Mouse (Mus musculus): ENCODE results near the gene Hist1h1c. TPM values are rescaled to one million over a fixed set of nuclear protein-coding genes. Genes with fewer than 3 reads are reported as not detected.
"Not testable (repeated sequence)": the region's sequence is repeated elsewhere in the genome, so short reads cannot be mapped to it uniquely, and the experiment has no call there.

Hist1h1c gene
- polyA plus RNA-seq, 1 experiment from 2014 or later, result 28.3 TPM

DNA sequence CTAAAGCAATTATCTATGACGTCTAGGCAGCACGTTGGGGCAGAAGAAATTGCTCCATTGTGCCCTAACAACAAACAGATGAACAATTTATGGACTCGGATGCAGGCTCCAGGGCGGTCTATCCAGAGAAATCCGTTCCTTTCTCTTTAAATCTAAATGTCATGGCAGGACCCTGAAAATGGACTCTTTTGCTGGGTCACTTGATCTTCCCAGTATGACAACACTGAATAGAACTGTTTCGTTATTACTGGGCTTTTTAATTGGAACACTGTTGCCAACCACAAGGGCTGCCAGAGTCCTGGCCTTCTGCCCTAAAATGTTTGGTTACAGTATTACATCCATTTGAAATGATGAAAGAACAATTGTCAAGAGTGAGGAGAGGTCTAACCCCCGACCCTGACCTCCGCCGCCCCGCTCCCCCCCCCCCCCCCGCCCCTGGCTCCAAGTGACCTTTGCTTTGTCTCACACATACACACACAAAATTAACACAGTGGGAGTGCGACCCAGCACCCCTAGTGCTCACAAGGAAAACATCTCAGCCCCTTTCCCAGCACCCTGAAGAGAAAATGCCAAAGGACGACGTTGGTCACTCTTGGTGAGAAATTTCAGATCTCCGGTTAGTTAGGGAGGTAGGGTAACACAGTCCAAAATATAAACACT, 28.8 kb upstream of the Hist1h1c start:
- H3K4me1 ChIP-seq (ENCODE audit: insufficient read depth, low read length), result peaks cover 7% of the 10 kb centered on the region; the same call in 1 of the 2 replicates
- no peaks in the 10 kb centered on the region for H3K27me3 ChIP-seq (ENCODE audit: insufficient read depth, low read length)
- no peaks in the 10 kb centered on the region for H3K9me3 ChIP-seq (ENCODE audit: low read length)
- H3K27ac ChIP-seq (ENCODE audit: low read length), result no peak overlapping the region
- peak overlapping the region; percentile 67 for H3K9ac ChIP-seq (replicated peaks; ENCODE audit: low read length)
- WGBS, result 26% methylated on average over 13 of the region's 15 CpGs
- H3K36me3 ChIP-seq (ENCODE audit: insufficient read depth, low read length), result no peaks in the 10 kb centered on the region
- ATAC-seq (ENCODE audit: low FRiP score, low TSS enrichment), result no peak
- H3K4me3 ChIP-seq (ENCODE audit: low read length), result peak overlapping the region; percentile 50
- H3K4me2 ChIP-seq (replicated peaks; ENCODE audit: low read depth, low read length), result peak overlapping the region; percentile 69

DNA sequence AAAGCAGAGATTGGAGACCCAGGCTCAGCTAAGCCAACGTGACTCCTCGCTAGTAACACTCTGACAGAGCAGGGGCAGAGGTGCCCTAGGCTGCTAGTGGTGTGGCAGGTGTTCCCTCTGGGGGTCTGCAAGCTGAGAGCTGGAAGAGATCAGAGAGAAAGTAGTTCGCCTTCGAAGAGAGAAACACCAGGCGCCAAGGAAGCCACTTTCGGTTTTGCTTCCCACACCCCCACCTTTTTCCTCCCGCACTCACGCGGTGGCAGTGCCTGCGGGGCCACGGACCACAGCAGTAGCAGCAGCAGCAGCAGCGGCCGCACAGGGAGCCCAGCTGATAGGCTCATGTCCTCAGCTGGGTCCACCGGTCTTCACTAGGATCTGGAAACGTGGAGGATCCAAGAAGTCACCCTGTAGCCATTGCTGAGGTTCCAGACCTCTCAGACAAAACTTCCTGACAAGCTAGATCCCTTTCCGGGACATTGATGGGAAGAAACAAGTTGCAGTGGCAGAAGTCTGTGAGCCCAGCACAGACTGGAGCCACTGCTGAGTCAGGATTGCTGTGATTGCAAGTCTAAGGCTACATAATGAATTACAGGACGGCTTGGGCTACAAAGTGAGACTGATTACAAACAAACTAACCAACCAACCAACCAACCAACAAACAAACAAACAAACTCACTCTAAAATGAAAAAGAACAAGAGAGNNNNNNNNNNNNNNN, 28.1 kb upstream of the Hist1h1c start, which contains the start of gene Hfe:
TSS of gene Hfe (minus strand) at position 481 of the 716 bp plus-strand sequence.
- ATAC-seq (ENCODE audit: low FRiP score, low TSS enrichment), result peak; percentile 78
- 1% methylated on average over 17 of the region's 17 CpGs for WGBS

DNA sequence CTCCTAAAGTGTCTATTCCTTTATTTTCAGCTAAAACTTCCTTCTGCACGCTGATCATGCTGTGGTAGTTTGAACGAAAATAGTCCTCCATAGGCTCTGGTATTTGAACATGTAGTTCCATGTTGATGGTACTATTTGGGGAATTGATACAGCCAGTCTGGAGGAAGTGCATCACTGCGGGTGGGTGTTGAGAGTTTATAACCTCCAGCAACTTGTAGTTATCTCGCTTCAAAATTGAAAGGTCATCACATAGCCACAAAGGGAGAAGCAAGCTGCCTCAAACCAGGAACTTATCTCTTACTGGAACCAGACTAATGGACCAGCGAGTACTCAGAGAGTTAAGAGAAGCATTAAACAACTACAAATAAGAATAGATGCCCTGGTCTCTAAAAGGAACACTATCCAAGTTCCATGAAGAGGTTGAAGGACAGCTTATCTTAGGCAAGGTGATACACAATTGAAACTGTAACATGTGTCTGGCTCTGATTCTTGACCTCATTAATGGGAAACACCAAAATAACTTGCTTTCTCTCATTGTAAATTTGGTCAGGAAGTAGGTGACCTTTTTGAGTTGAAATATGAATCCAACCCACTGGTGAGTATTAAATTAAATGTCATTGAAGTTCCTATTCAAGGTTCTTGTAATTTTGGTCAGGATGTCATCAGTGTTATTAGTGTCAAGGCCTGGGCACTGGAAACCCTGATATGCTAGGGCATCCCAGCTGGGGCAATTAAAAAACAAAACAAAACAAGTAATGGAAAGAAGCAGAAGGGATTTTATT, 22.2 kb upstream of the Hist1h1c start:
- H3K4me1 ChIP-seq (ENCODE audit: insufficient read depth, low read length), result no peaks in the 10 kb centered on the region

More for the DNA sequence above, 28.1 kb upstream of the Hist1h1c start, which contains the start of gene Hfe:
- Histone ChIP-seq H3K9me3 (ENCODE audit: low read length) (no peaks in the 10 kb centered on the region), H3K27me3 (ENCODE audit: insufficient read depth, low read length) (no peaks in the 10 kb centered on the region), H3K4me2 (replicated peaks; ENCODE audit: low read depth, low read length) (peak within 1 kb of the TSS; percentile 69), H3K4me1 (ENCODE audit: insufficient read depth, low read length) (peaks cover 7% of the 10 kb centered on the region; the same call in 1 of the 2 replicates), H3K27ac (ENCODE audit: low read length) (no peak within 1 kb of the TSS; the same call in 1 of the 2 replicates), H3K9ac (replicated peaks; ENCODE audit: low read length) (peak within 1 kb of the TSS; percentile 67), H3K36me3 (ENCODE audit: insufficient read depth, low read length) (no peaks in the 10 kb centered on the region), H3K4me3 (ENCODE audit: low read length) (peak within 1 kb of the TSS; percentile 50)

DNA sequence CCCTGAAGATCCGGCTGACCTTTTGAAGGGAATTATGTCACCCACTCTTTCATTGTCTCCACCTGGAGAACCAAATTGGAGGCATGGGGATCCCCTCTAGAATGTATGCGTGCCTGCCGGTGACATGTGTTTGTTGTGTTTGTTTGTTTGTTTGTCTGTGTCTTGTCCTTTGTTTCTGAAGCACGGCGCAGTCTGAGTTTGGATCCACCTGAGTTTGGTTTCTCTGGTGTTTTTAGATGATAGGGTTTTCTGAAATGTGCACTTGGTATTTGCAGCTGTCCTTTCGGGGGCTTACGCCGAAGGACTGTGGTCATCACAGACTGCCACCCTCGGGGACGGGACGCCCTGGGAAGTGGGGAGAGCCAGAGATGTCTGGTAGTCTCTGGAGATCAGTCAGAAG, 21.4 kb upstream of the Hist1h1c start:
- no peak overlapping the region for H3K9ac ChIP-seq (replicated peaks; ENCODE audit: low read length)
- no peaks in the 10 kb centered on the region for H3K36me3 ChIP-seq (ENCODE audit: insufficient read depth, low read length)
- H3K4me3 ChIP-seq (ENCODE audit: low read length), result no peak overlapping the region
- no peaks in the 10 kb centered on the region for H3K27me3 ChIP-seq (ENCODE audit: insufficient read depth, low read length)
- no peaks in the 10 kb centered on the region for H3K4me1 ChIP-seq (ENCODE audit: insufficient read depth, low read length)
- H3K9me3 ChIP-seq (ENCODE audit: low read length), result no peaks in the 10 kb centered on the region
- 55% methylated on average over 11 of the region's 11 CpGs for WGBS
- no peak for ATAC-seq (ENCODE audit: low FRiP score, low TSS enrichment)
- H3K4me2 ChIP-seq (replicated peaks; ENCODE audit: low read depth, low read length), result no peak overlapping the region
- H3K27ac ChIP-seq (ENCODE audit: low read length), result no peak overlapping the region

More for the DNA sequence above, 22.2 kb upstream of the Hist1h1c start:
- H3K27me3 ChIP-seq (ENCODE audit: insufficient read depth, low read length), result no peaks in the 10 kb centered on the region
- no peak for ATAC-seq (ENCODE audit: low FRiP score, low TSS enrichment)
- no peak overlapping the region for H3K4me2 ChIP-seq (replicated peaks; ENCODE audit: low read depth, low read length)
- no peak overlapping the region for H3K9ac ChIP-seq (replicated peaks; ENCODE audit: low read length)
- no peaks in the 10 kb centered on the region for H3K36me3 ChIP-seq (ENCODE audit: insufficient read depth, low read length)
- no peak overlapping the region for H3K4me3 ChIP-seq (ENCODE audit: low read length)
- 87% methylated on average over 5 of the region's 5 CpGs for WGBS
- H3K27ac ChIP-seq (ENCODE audit: low read length), result no peak overlapping the region
- H3K9me3 ChIP-seq (ENCODE audit: low read length), result no peaks in the 10 kb centered on the region

DNA sequence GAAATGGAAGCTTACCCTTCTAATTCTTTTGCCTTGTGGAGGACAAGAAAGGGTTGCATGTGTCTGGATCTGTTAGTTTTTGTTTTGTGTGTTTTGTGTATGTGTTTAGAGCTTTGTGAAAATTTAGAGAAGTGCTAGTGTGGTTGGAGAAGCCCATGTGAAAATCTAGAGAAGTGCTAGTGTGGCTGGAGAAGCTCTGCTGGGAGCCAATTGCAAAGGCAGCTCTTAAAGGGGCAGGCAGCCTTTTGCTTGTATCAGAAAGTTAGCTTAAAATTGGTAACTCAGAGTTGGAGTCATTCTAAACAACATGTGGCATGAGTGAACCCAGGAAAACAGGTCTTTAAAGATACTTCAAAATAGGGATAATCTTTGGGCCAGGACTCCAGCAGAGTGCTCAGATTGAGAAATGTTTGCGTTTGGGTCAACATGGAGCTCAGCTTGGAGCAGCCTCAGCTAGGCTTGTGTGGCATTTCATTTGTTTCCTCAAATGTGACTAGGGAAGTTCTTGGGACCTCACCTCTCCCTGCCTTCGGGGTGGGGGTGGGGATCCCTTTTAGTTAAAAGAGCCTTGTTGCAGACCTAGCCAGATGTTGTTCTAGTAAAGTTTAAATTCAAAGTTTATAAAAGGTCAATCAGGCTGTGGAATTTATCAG, 20.9 kb upstream of the Hist1h1c start:
- not testable (repeated sequence) for H3K4me2 ChIP-seq (replicated peaks; ENCODE audit: low read depth, low read length); H3K4me3 ChIP-seq (ENCODE audit: low read length); H3K9ac ChIP-seq (replicated peaks; ENCODE audit: low read length); H3K9me3 ChIP-seq (ENCODE audit: low read length); H3K4me1 ChIP-seq (ENCODE audit: insufficient read depth, low read length); H3K27ac ChIP-seq (ENCODE audit: low read length); ATAC-seq (ENCODE audit: low FRiP score, low TSS enrichment); H3K36me3 ChIP-seq (ENCODE audit: insufficient read depth, low read length); H3K27me3 ChIP-seq (ENCODE audit: insufficient read depth, low read length)
- 28% methylated on average over 2 of the region's 2 CpGs for WGBS

DNA sequence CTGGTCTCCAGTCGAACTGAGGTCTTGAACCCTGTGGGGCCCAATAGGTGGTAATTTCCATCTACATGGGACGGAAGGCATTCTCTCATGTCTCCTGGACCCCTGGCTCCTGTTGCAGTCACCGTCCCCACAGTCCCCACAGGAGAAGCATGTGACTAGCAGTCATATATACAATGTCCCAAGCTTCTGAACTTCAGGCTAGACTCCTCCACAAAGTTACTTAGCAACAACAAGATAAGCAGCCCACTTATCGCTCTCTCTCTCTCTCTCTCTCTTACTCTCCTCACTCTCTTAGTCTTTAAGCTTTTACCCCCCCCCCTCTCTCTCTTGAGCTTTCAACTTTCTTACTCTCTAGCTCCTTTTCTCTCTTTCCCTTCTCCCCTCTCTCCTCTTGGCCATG, 14.4 kb upstream of the Hist1h1c start:
- Histone ChIP-seq H3K4me3 (ENCODE audit: low read length) (no peak overlapping the region), H3K4me1 (ENCODE audit: insufficient read depth, low read length) (no peaks in the 10 kb centered on the region), H3K4me2 (replicated peaks; ENCODE audit: low read depth, low read length) (no peak overlapping the region), H3K9ac (replicated peaks; ENCODE audit: low read length) (no peak overlapping the region), H3K27me3 (ENCODE audit: insufficient read depth, low read length) (no peaks in the 10 kb centered on the region), H3K9me3 (ENCODE audit: low read length) (no peaks in the 10 kb centered on the region), H3K36me3 (ENCODE audit: insufficient read depth, low read length) (no peaks in the 10 kb centered on the region), H3K27ac (ENCODE audit: low read length) (no peak overlapping the region)
- WGBS, result 81% methylated on average over 4 of the region's 4 CpGs
- no peak for ATAC-seq (ENCODE audit: low FRiP score, low TSS enrichment)

DNA sequence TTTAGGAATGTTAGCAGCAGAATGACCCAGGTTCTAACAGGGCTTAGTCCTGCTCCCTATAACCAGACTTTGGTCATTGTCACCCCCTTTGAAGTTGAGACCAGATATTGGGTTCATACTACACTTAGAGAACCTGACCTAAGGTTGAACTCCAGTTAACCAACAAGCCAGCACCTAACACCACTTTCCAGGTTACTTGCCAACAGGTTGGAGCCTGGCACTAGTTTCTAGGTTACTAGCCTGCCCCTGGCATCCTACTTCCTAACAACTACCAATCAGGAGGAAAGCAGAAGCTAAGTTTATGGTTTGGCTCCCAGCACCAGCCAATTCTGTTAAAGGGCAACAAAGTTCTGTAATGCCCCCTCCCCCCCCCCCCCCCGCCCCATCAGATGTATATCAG, 13.4 kb upstream of the Hist1h1c start:
- H3K4me1 ChIP-seq (ENCODE audit: insufficient read depth, low read length), result no peaks in the 10 kb centered on the region
- WGBS, result no CpG with 5 or more reads among the region's 1 CpGs
- ATAC-seq (ENCODE audit: low FRiP score, low TSS enrichment), result no peak
- H3K9me3 ChIP-seq (ENCODE audit: low read length), result no peaks in the 10 kb centered on the region
- H3K27me3 ChIP-seq (ENCODE audit: insufficient read depth, low read length), result no peaks in the 10 kb centered on the region
- no peak overlapping the region for H3K27ac ChIP-seq (ENCODE audit: low read length)
- H3K4me3 ChIP-seq (ENCODE audit: low read length), result no peak overlapping the region
- H3K36me3 ChIP-seq (ENCODE audit: insufficient read depth, low read length), result no peaks in the 10 kb centered on the region
- H3K4me2 ChIP-seq (replicated peaks; ENCODE audit: low read depth, low read length), result no peak overlapping the region
- no peak overlapping the region for H3K9ac ChIP-seq (replicated peaks; ENCODE audit: low read length)

DNA sequence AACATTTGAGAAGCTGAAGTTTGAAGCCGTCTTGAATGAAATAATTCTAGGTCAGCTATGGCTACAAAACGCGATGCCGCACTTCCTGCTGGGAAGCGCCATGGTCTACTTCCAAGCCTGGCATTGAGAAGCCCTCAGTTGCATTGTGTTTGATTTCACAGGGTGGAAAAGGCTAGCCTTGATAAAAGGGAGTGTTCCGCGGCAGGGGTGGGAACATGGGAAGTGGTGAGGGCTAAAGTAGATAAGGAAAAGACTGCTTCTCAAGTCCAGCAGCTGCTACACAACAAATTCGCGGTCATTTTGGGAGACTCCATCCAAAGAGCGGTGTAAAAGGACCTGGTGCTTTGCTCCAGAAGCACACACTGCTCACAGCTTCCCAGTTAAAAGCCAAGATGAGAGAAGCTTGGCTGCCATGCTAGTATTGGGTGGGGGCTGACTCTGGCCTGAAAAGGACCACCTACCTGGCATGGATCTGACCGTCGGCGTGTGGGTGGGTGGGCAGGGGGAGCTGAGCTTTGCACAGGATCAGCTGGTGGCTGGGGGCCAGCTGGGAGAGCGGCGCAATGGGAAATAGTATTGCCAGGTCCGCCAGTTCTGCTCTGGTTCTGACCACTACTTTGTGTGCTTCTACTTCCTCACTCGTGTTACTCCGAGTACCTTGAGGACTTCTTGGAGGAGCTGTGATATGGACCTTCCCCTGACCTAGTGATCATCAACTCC, 10.0 kb upstream of the Hist1h1c start:
- Histone ChIP-seq H3K4me2 (replicated peaks; ENCODE audit: low read depth, low read length) (no peak overlapping the region), H3K4me1 (ENCODE audit: insufficient read depth, low read length) (peaks cover 3% of the 10 kb centered on the region; the same call in 1 of the 2 replicates), H3K27ac (ENCODE audit: low read length) (no peak overlapping the region), H3K9ac (replicated peaks; ENCODE audit: low read length) (no peak overlapping the region), H3K9me3 (ENCODE audit: low read length) (no peaks in the 10 kb centered on the region), H3K27me3 (ENCODE audit: insufficient read depth, low read length) (no peaks in the 10 kb centered on the region), H3K4me3 (ENCODE audit: low read length) (no peak overlapping the region), H3K36me3 (ENCODE audit: insufficient read depth, low read length) (no peaks in the 10 kb centered on the region)
- no peak for ATAC-seq (ENCODE audit: low FRiP score, low TSS enrichment)
- 92% methylated on average over 18 of the region's 18 CpGs for WGBS

DNA sequence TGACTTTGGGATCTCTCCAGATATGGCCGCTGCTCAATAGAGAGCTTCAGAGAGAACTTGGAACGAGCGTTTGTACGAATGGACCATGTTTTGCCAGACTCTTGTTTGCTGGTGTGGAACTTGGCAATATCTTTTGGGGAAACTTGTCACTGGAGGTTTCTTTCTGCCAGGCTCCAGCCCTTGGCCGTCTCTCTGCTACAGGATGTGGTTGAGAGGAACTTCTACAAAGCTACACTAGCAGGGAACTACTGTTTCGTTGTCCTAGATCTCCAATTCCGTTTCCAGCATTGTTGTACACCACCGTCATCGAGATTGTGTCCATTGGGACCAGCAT, 9.4 kb upstream of the Hist1h1c start:
- no peaks in the 10 kb centered on the region for H3K36me3 ChIP-seq (ENCODE audit: insufficient read depth, low read length)
- no peak overlapping the region for H3K27ac ChIP-seq (ENCODE audit: low read length)
- H3K4me1 ChIP-seq (ENCODE audit: insufficient read depth, low read length), result peaks cover 3% of the 10 kb centered on the region; the same call in 1 of the 2 replicates
- no peak overlapping the region for H3K4me2 ChIP-seq (replicated peaks; ENCODE audit: low read depth, low read length)
- no peaks in the 10 kb centered on the region for H3K27me3 ChIP-seq (ENCODE audit: insufficient read depth, low read length)
- no peak overlapping the region for H3K4me3 ChIP-seq (ENCODE audit: low read length)
- no peak for ATAC-seq (ENCODE audit: low FRiP score, low TSS enrichment)
- H3K9me3 ChIP-seq (ENCODE audit: low read length), result no peaks in the 10 kb centered on the region
- 94% methylated on average over 9 of the region's 9 CpGs for WGBS
- H3K9ac ChIP-seq (replicated peaks; ENCODE audit: low read length), result no peak overlapping the region
